Mouse (Mus musculus) left cerebral cortex, postnatal 10 days (tissue): ENCODE data around the gene Rbm7. TPM values are rescaled to one million over a fixed set of nuclear protein-coding genes. Genes with fewer than 3 reads are reported as not detected.
"Not testable (repeated sequence)": the region's sequence is repeated elsewhere in the genome, so short reads cannot be mapped to it uniquely, and the experiment has no call there.

Experiments
- DNase-seq, 2 experiments: peaks; one replicate each; pipeline ENCODE4 v3.0.0; 2021 to 2022; ENCODE audit warnings: low spot score in 2 of 2, mixed read lengths in 1 of 2; ENCODE audit errors: extremely low spot score in 1 of 2
- intact Hi-C: fragments of 180-260 bp; cut with DNase I; formaldehyde crosslinking; loops from one replicate; pipeline ENCODE4 v1.15.1; 2025
- total RNA-seq, 2 experiments: library from RNA; stranded (reverse); gene quantifications; 2 replicates each; pipeline ENCODE4 v1.2.3; 2021

Gene Rbm7
- total RNA-seq, 2 experiments from 2014 or later = 35.1 to 36.6 TPM

DNA sequence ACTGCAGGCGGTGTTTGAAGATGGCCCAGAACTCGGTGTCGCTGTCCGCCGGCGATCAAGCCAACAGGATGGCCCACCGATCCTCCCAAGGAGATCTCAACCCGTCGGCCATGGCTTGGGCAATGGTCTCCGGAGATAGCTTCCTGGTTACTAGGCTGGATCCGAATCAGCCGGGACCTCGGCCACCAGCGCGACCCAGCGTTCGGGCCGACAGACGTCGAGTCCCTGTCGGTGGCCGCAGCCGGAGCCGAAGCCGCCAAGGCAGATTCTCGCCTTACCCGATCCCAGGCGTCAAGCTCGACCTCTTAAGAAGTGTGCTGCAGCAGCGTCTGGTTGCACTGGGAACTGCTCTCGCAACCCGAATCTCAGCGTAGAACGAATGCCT is 441 bp upstream of the Rbm7 start:
- no peak for DNase-seq
- intact Hi-C loops = no loop called here

DNA sequence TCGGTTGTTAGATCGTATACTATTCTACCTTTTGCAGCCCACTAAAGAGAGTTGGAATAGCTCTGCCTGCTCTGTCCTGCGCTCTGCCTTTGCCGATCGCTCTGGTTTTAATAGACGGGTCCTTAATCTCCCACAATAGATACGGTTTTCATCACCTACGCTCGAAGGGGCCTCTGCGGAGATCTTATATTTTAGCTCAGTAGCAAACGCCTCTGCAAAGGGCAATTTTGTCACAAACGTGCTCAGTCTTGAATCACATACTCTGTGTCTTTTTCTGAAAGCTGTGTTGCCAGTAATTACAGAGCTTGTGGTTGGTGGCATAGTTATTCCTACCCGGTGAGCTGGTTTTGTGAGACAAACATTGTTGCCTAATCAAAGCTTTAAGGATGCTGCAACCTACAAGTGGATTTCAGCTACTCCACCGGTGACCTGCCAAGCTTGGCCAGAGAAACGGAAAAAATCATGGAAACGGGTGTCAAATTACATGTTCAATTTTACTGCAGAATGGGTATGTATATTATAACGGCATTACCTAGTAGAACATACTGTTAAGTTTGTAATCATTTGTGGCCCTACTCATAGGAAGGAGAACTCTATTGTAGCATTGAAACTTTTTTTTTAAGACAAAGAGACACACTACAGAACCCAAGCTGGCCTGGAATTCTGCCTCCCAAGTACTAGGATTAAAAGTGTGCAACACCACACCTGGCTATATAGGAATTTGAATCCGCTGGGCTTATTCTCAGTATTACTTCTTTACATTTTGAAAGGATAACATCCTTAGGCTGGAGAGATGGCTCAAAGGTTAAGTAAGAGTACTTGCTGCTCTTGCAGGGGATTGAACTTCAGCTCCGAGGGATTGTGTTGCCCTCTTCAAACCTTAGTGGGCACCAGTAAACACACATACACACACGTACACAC is 13.6 kb downstream of the Rbm7 start:
- DNase-seq = no peak
- intact Hi-C loops = no loop called here

DNA sequence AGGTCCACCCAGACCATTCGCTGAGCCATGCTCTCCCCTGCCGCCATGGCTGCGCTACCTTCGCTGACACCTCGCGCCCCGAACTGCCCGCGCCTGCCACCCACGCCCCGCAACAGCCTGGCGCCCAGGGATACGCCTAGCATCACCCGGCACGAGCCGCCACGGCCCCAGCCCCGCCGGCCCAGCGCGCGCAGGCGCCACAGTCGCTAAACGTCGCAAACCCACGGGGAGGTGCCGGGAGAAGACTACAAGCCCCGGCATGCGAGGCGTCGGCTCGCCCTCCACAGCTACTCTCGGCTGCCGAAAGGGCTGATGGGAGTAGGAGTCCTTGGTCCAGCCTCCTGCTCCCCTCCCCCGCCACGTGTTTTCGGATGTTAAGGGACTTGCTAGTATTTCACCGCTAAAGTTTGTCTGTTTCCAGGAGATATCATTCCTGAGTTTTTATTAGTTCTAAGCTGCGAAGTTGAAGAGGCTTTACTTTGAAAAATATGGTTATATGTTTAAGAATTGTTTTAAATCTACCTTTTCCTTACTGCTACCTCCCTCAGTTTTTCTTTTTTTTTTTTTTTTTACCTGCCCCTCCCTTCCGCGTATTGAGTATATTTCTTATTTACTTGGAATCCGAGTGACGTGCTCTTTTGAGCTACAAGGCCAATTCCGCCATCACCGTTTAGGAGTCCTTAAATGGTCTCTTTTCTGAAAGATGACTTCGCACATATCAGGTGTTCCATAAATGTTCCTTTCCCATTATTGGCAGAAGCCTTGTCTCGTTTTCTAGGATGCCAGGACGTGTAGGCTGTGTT is 14.5 kb downstream of the Rbm7 start, which contains the start of gene Rexo2:
TSS of gene Rexo2 (minus strand) at position 213 of the 803 bp plus-strand sequence.
- peak; percentile 95 to 97 for DNase-seq
- intact Hi-C loops = no loop called here

DNA sequence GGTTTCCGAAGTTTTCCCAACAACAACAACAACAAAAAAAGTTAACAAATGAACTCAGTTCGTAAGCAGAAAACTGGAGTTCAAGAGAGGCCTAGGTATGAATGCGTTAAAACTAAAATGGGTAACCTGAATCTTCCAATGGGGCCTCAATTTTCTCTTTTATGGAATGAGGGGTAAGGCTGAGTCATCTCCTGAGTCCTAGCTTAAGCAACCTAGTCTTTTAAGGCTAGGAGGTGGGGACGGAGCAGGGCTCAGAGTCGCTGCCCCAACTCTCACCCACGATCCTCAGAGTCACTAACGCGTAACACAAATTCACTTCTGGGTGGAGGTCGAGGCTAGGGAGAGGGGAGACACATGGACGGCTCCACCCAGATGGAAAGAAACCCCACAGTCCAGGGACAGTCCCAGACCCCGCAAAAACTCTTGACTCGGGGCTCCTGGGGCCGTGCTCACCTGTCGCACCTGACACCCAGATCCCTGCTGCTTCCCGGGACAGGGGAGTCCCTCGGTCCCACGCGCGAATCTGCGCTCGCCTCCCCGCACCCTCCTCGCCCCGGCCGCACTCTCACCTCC is 15.2 kb downstream of the Rbm7 start:
- no peak for DNase-seq
- intact Hi-C loops = no loop called here

DNA sequence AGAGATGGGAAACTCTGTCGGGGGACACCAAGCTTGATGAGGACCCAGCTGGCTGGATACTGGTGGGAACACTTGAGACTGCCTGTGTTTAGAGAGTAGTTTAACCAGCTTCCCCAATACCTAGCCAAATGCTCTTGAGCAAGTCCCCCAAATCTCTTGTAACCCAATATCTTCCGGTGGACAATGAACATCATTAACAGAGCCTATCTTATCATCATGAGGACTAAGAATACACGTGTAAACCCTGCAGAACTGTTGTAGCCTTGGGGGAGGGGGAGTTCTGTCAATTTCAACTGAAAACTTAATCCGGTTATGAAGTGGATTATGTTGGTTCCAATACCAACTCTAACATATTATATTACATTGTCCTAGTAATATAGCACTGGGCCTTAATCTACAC is 16.3 kb downstream of the Rbm7 start:
- intact Hi-C loops = no loop called here
- no peak for DNase-seq

DNA sequence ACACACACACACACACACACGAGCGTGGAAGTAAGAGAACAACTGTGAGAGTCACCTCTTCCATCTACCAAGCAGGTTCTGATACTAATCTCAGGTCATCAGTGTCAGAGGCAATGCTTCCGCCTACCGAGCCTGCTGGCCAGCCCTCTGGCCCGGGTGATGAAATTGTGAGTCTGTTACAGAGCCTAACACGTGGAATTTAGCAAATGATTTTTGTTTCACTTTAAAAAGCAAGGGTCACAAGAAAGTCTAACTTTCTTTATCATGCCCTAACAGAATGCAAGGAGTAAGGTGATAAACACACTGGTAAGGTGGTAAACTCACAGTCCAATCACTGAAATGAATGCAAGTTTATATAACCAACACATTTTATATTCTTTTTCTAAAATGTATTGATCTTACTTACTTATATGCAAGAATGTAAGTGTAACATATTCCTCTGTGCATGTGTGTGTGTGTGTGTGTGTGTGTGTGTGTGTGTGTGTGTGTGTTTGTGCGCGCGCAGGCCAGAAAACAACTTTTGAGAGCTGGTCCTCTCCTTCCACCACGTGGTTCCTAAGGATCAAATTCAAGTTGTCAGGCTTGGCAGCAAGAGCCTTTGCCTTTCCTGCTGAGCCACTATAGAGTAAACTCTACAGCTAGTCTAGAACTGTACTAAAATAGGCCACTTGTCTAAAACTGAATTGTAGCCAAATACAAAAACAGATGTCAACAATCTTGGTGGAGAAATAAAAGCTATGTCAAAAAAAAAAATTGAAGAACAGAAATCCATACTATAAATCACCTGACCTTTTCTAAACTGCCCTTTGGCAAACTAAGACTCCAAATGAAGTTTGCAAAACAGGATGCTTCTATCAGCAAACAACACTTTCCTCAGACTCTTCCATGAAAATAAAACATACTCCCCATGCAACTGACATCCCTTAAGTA is 18.6 kb downstream of the Rbm7 start:
- no peak for DNase-seq
- intact Hi-C loops = no loop called here

DNA sequence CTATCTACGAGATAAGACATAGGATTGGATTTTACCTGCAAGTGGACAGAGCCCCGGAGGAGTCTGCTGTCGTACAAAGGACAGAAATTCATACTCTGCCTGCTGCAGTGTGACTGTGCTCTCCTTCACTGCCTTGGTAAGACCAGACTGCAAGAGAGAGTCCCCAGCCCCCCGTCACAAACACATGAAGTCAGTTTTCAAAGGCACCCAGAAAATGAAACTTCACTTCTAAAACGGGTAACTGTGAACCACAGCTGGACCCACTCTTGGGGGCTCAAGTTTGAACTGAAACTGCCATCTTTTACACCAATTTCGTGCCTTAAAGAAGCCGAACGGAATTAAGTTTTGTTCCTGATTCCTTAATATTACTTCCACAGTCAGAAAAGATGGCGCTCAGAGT is 20.7 kb downstream of the Rbm7 start:
- no peak for DNase-seq
- intact Hi-C loops = no loop called here

DNA sequence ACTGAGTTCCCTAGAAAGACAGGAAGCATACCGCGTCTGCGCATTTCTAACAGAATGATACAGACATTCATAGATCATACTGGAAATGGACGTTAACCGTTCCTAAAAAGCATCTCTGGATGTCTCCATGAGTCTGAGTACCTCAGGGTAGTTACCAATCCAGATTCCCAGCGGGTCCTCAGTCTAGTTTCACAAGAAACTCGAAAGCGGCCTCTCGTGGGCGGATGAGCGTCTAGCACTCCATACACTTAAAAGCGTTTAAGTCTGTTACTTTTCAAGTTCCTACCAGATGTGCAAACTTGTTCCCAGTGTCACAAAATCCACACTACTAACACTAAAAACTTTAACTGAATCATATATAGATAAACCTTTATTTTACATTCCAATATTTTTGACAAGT is 22.0 kb downstream of the Rbm7 start:
- intact Hi-C loops = no loop called here
- no peak for DNase-seq

DNA sequence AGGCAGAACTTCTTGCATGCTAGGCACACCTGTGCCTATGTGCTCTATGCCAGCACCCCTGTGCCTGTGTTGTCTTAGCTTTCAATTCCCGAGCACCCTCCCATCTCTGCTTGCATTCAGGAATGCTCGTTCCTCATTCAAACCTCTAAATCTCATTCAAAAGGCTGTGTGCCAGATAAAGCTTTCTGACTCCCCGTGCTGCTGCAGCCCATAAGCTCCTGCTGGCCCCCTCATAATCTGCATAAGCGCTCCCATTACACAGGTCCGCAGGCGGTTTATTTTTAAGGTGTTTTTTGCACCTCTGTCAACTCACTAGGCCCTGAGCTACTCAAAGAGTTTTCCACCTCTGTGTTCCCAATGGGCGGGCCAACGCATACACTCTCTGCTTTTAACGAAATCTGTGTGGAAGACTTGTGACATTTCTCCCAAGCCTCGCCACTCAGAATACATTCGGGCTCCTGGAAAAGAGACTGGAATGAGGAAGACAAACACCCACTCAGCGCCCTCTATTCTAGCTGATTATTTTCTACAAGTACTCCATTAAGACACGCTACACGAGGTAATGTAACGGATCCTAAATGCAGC is 22.6 kb downstream of the Rbm7 start:
- intact Hi-C loops = no loop called here
- DNase-seq = no peak

DNA sequence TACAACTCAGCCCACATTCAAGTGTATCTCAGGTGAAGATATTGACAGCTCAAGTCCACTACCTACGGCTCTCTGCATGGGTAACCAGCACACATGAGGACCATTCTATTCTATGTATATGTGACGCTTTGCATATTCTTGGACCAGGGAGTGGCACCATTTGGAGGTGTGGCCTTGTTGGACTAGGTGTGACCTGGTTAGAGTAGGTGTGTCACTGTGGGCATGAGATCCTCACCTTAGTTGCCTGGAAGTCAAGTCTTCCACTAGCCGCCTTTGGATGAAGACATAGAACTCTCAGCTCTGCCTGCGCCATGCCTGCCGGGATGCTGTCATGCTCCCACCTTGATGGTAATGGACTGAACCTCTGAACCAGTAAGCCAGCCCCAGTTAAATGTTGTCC is 27.6 kb downstream of the Rbm7 start:
- intact Hi-C loops = loop anchor here (5.0 kb wide), 1 partner anchor 95 kb away; no protein-coding TSS in a partner anchor
- DNase-seq = not testable (repeated sequence)

DNA sequence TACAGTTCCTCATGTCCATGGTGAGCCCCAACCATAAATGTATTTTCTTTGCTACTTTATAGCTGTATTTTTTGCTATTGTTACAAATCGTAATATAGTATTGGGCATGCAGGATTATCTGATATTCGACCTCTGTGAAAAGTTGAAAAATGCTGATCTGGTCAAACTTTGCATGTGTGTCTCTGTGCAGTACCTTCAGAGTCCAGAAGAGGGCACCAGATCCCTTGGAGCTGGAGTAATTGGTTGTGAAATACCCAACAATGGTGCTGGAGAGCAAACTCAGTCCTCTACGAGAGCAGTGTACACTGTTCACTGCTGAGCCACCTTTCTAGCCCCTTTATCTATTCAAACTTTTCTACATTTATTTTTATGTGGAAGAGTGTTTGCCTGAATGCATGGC is 28.3 kb downstream of the Rbm7 start:
- intact Hi-C loops = loop anchor here (5.0 kb wide), 1 partner anchor 95 kb away; no protein-coding TSS in a partner anchor
- peak in 1 of 2 experiments; percentile 52 for DNase-seq

DNA sequence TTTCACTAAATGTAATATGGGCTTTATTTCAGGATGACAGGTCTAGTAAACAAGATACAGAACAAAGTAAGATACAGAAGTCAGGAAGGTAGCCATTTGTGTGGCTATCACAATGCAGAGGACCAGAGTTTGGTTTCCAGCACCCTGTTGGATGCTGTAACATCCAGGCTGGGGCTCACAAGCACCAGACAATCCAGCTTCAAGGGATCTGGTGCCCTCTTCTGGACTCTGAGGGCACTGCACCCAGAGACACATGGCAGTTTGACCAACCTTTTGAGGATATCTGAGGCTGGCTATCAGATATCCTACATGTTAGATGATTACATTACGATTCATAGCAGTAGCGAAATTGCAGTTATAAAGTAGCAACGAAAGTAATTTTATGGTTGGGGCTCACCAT is 29.4 kb downstream of the Rbm7 start:
- intact Hi-C loops = loop anchor here (5.0 kb wide), 1 partner anchor 97 kb away; no protein-coding TSS in a partner anchor

DNA sequence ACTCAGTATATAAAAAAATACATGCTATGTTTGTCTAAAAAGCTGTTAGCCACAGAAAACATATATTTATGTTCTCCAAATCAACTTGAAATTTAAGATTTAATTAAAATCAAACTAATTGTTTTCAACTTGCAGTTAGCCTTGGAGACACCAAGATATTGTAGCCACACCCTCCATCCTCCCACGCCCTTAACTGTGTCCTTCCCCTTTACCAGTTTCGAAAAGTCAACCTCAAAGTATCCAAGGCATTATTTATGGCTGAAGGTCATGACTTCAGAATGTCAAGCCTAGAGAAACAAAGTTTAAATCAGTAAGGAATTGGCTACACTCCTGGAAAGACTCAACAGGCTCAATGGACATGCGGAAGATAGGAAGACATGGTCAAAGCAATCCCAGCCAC is 33.6 kb downstream of the Rbm7 start:
- intact Hi-C loops = no loop called here
- no peak for DNase-seq

More for the DNA sequence above, 29.4 kb downstream of the Rbm7 start:
- DNase-seq = no peak

DNA sequence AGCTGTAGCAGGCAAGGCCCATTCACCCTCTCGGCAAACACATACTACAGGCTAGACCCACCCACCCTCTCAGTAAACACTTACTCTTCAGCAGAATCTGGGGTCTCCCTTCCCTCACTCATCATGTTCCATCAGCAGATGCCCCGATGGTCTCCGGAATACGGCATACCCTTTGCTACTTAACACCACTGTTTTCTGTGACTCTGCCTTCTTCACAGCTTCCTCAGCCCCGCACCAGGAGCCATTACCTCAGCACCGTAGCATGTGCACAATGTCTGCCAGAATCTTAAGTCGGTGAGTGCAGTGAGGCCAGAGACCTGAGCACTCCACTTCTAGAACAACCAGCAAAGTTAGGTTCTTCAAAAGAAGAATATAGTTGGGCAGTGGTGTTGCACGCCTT is 34.4 kb downstream of the Rbm7 start:
- intact Hi-C loops = no loop called here
- no peak for DNase-seq

DNA sequence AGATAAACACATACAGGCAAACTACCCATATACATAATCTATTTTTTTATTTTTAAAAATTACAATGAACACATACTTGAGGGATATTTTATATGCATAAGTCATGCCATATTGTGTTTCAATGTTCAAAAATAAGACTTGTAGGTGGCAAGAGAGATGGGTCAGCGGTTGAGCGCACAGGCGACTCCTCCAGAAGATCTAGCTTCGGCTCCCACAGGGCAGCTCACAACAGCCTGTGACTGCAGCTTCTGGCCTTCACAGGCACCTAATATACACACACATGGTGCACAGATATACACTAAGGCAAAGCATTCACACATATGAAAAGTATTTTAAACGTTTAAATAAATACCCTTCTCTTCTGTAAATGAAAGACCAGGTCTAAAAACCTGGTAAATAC is 35.7 kb downstream of the Rbm7 start:
- DNase-seq = no peak

DNA sequence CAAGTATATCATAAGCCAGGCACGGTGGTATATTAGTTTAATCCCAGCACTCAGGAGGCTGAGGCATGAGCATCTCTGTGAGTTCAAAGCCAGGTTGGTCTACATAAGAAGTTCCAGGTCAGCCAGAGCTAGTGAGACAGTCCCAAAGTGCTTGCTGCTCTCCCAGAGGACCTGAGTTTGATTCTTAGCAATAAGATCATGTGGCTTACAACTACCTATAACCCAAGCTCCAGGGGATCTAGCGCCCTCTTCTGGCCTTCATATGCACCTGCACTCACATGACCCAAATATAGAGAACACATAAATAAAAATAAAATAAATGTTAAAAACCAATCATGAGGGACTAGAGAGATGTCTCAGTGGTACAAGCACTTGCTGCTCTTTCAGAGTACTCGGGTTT is 36.2 kb downstream of the Rbm7 start:
- intact Hi-C loops = no loop called here
- no peak for DNase-seq

More for the DNA sequence above, 35.7 kb downstream of the Rbm7 start:
- intact Hi-C loops = no loop called here

DNA sequence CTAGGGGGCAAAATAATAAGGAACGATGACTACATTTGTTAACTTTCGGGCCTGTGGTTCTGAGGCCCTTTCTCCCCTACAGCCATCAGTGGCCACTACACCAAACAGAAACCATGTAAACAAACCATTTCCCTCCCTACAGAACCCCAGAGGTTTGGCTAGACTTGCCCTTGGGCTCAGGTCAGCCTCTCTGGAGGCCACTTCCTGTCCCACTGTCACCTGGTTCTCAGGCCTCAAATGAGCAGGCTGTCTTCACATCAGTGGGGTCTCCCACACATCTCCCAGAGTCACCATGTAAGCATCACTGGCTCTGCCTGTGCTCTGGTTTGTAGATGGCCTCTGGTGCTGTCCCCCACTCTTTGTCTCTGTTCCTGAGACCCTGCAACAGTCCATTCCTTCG is 39.1 kb downstream of the Rbm7 start:
- no peak for DNase-seq
- intact Hi-C loops = no loop called here

DNA sequence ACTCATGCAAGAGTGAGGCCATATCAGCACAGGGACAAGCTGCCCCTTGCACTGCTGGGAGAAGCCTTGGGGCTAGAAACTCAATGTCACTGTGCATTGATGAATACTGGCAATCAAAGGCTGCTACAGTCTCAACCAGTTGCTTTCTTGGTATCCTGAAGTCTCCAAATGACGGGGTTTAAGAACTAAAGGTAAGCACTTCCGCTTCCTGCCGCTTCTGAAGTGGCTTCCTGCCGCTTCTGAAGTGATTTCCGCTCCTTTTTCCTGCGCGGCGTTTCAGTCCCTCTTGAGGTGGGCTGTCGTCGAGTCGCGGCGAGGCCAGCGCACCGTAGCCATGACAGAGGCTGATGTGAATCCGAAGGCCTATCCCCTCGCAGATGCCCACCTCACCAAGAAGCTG is 45.0 kb downstream of the Rbm7 start:
- intact Hi-C loops = no loop called here
- no peak for DNase-seq
